Mouse (Mus musculus): ENCODE data around the gene Gpd2. TPM values are rescaled to one million over a fixed set of nuclear protein-coding genes. Genes with fewer than 3 reads are reported as not detected.

Gene Gpd2
- total RNA-seq, 1 experiment, result 56.2 TPM

DNA sequence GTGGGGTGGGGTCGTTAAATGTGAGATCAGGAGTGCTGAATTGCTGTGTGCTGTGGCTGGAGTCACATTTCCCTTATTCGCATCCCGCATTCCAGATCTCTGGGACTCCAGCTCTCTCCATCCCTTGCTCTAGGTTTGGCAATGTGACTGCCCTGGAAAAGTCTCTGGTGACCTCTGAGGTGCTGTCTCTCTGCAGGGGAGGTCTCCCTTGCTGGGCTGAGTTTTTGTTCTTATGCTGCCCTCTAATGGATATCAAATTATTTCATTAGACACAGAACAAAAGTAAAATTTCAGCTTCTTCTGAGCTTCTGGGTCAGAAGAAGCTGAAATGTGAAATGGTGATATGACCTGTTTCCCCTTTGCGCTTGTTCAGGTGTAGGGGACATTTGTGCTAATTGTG is 137.2 kb downstream of the Gpd2 start:
- TF ChIP-seq MAFK (IDR thresholded peaks at IDR 0.05; ENCODE audit: insufficient read depth, low read depth, low read length) (no peak), HCFC1 (IDR thresholded peaks at IDR 0.05; ENCODE audit: borderline replicate concordance, insufficient read depth, low read length) (no peak), ZC3H11A (IDR thresholded peaks at IDR 0.05; ENCODE audit: borderline replicate concordance, low read depth, low read length) (no peak), ZNF384 (IDR thresholded peaks at IDR 0.05; ENCODE audit: low read depth, low read length) (no peak)
- DNase-seq (ENCODE audit: low read depth, low spot score), result no peak
- H3K27ac ChIP-seq (ENCODE audit: insufficient read depth, low read depth, low read length, poor library complexity, severe bottlenecking), result no peak overlapping the region
- no peak overlapping the region for H3K9ac ChIP-seq (ENCODE audit: insufficient read depth, low read depth, low read length, poor library complexity, severe bottlenecking)
- no peak overlapping the region for H3K4me3 ChIP-seq (ENCODE audit: insufficient read depth in 1 of 2, low read depth in 1 of 2, low read length in 2 of 2, poor library complexity in 1 of 2, severe bottlenecking in 1 of 2)
- in situ Hi-C loops (cut with MboI; ENCODE audit: low sequenced_read_pairs in 2 of 2, unreplicated experiment in 2 of 2), result no loop called here
- H3K4me1 ChIP-seq (ENCODE audit: control insufficient read depth in 2 of 2, insufficient read depth in 2 of 2, low read length in 2 of 2, poor library complexity in 1 of 2), result 0 out of 4 replicates have a peak, but pooled peaks cover 2% of the 10 kb centered on the region in 2 experiments
- no peaks in the 10 kb centered on the region for H3K9me3 ChIP-seq (ENCODE audit: control insufficient read depth, insufficient read depth, low read depth, low read length)
- no peaks in the 10 kb centered on the region for H3K36me3 ChIP-seq (ENCODE audit: control insufficient read depth, insufficient read depth, low read length, poor library complexity, severe bottlenecking)

- Histone ChIP-seq H3K27ac (ENCODE audit: insufficient read depth, low read depth, low read length, poor library complexity, severe bottlenecking) (no peak overlapping the region), H3K9ac (ENCODE audit: insufficient read depth, low read depth, low read length, poor library complexity, severe bottlenecking) (no peak overlapping the region), H3K36me3 (ENCODE audit: control insufficient read depth, insufficient read depth, low read length, poor library complexity, severe bottlenecking) (no peaks in the 10 kb centered on the region), H3K9me3 (ENCODE audit: control insufficient read depth, insufficient read depth, low read depth, low read length) (no peaks in the 10 kb centered on the region), H3K4me1 (ENCODE audit: control insufficient read depth in 2 of 2, insufficient read depth in 2 of 2, low read length in 2 of 2, poor library complexity in 1 of 2) (0 out of 4 replicates have a peak, but pooled peaks cover 2% of the 10 kb centered on the region in 2 experiments), H3K4me3 (ENCODE audit: insufficient read depth in 1 of 2, low read depth in 1 of 2, low read length in 2 of 2, poor library complexity in 1 of 2, severe bottlenecking in 1 of 2) (no peak overlapping the region)
- in situ Hi-C loops (cut with MboI; ENCODE audit: low sequenced_read_pairs in 2 of 2, unreplicated experiment in 2 of 2), result no loop called here
- no peak for DNase-seq (ENCODE audit: low read depth, low spot score)
- TF ChIP-seq ZNF384 (IDR thresholded peaks at IDR 0.05; ENCODE audit: low read depth, low read length) (no peak), CHD2 (IDR thresholded peaks at IDR 0.05; ENCODE audit: low read depth, low read length) (no peak)
Measured at GRCm38 (mm10) chr2:57375138-57375837, 137.9 kb downstream of the Gpd2 start.

DNA sequence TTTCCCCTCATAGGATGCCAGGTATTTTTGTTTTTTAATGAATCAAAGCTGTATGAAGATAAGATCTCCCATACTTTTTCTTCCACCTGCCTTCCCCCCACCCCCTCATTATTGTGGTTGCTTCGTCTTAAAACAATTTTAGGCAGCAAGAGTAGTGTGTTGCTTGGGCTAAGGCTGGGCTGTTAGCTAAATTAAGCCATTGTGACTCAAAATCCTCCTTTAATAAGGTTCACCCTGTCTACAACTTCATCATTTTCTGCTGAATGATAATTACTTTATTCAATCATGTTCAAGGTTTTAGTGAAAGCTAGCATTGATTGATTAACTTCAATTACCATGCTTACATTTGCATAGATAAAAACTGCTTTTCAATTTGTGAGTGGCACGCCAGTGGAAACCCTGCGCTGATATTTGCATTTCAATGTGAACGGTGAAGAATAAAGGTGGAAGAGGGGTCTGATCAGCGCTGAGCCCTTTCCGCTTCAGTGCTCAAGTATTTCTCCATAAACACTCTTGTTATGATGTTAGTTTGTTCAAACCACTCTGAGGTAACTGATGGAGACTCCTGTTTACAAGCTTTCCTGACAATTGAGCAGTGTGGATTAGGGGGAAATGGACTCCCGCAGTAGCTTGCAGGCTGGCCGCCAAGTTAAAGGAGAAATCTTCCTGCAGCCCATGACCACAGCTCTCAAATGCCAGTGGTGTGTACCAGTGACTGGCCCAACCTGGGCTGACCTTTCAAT is 140.9 kb downstream of the Gpd2 start:
- Histone ChIP-seq H3K9ac (ENCODE audit: insufficient read depth, low read depth, low read length, poor library complexity, severe bottlenecking) (no peak overlapping the region), H3K4me1 (ENCODE audit: control insufficient read depth in 2 of 2, insufficient read depth in 2 of 2, low read length in 2 of 2, poor library complexity in 1 of 2) (0 out of 4 replicates have a peak, but pooled peaks cover 2% of the 10 kb centered on the region in 2 experiments), H3K9me3 (ENCODE audit: control insufficient read depth, insufficient read depth, low read depth, low read length) (no peaks in the 10 kb centered on the region), H3K27ac (ENCODE audit: insufficient read depth, low read depth, low read length, poor library complexity, severe bottlenecking) (no peak overlapping the region), H3K4me3 (ENCODE audit: insufficient read depth in 1 of 2, low read depth in 1 of 2, low read length in 2 of 2, poor library complexity in 1 of 2, severe bottlenecking in 1 of 2) (no peak overlapping the region), H3K36me3 (ENCODE audit: control insufficient read depth, insufficient read depth, low read length, poor library complexity, severe bottlenecking) (no peaks in the 10 kb centered on the region)
- no peak for TF ChIP-seq HCFC1 (IDR thresholded peaks at IDR 0.05; ENCODE audit: borderline replicate concordance, insufficient read depth, low read length)
- TF ChIP-seq ZNF384 (IDR thresholded peaks at IDR 0.05; ENCODE audit: low read depth, low read length), result no peak
- no peak for DNase-seq (ENCODE audit: low read depth, low spot score)
- in situ Hi-C loops (cut with MboI; ENCODE audit: low sequenced_read_pairs in 2 of 2, unreplicated experiment in 2 of 2), result no loop called here

GRCm38 (mm10) chr2:57384625-57385024 is 147.2 kb downstream of the Gpd2 start:
- Histone ChIP-seq H3K4me3 (ENCODE audit: insufficient read depth in 1 of 2, low read depth in 1 of 2, low read length in 2 of 2, poor library complexity in 1 of 2, severe bottlenecking in 1 of 2) (no peak overlapping the region), H3K9ac (ENCODE audit: insufficient read depth, low read depth, low read length, poor library complexity, severe bottlenecking) (no peak overlapping the region), H3K36me3 (ENCODE audit: control insufficient read depth, insufficient read depth, low read length, poor library complexity, severe bottlenecking) (no peaks in the 10 kb centered on the region), H3K9me3 (ENCODE audit: control insufficient read depth, insufficient read depth, low read depth, low read length) (no peaks in the 10 kb centered on the region), H3K4me1 (ENCODE audit: control insufficient read depth in 2 of 2, insufficient read depth in 2 of 2, low read length in 2 of 2, poor library complexity in 1 of 2) (no peaks in the 10 kb centered on the region; a peak in 1 of 4 replicates), H3K27ac (ENCODE audit: insufficient read depth, low read depth, low read length, poor library complexity, severe bottlenecking) (no peak overlapping the region)
- no peak for TF ChIP-seq ZNF384 (IDR thresholded peaks at IDR 0.05; ENCODE audit: low read depth, low read length)
- no peak for TF ChIP-seq CHD2 (IDR thresholded peaks at IDR 0.05; ENCODE audit: low read depth, low read length)
- TF ChIP-seq MAFK (IDR thresholded peaks at IDR 0.05; ENCODE audit: insufficient read depth, low read depth, low read length), result no peak
- TF ChIP-seq HCFC1 (IDR thresholded peaks at IDR 0.05; ENCODE audit: borderline replicate concordance, insufficient read depth, low read length), result no peak
- no peak for TF ChIP-seq ZC3H11A (IDR thresholded peaks at IDR 0.05; ENCODE audit: borderline replicate concordance, low read depth, low read length)
- in situ Hi-C loops (cut with MboI; ENCODE audit: low sequenced_read_pairs in 2 of 2, unreplicated experiment in 2 of 2), result no loop called here
- no peak for DNase-seq (ENCODE audit: low read depth, low spot score)

All from ES-E14 (cell line).